Comparison of ENCODE assay signal across 8 mouse cellular contexts in genomic region chr8:110845821-110846404, GRCm38 (mm10). TPM values are rescaled to one million over a fixed set of nuclear protein-coding genes. Genes with fewer than 3 reads are reported as not detected.
DNase-seq lines count a peak whose midpoint lies in the region; ATAC-seq and TF ChIP-seq lines count a peak whose summit lies in the region.

No protein-coding gene starts in this region.

- no peak for TF ChIP-seq CTCF in MEL (IDR thresholded peaks at IDR 0.05 in 2 of 3, conservative IDR thresholded peaks at IDR 0.05 in 1 of 3; ENCODE audit: control insufficient read depth in 1 of 3, insufficient read depth in 1 of 3, low read depth in 2 of 3, low read length in 3 of 3, poor library complexity in 1 of 3, severe bottlenecking in 1 of 3)

- ATAC-seq in kidney, embryonic 15.5 days (replicated peaks; ENCODE audit: low FRiP score): no peak
- no peak for ATAC-seq in forebrain, embryonic 14.5 days
- ATAC-seq in liver, embryonic 11.5 days (replicated peaks; ENCODE audit: low FRiP score): no peak
- no peak for ATAC-seq in stomach, embryonic 16.5 days (ENCODE audit: insufficient read depth, low FRiP score)

- H3K79me2 ChIP-seq in MEL (ENCODE audit: control insufficient read depth, insufficient read depth, low read length, poor library complexity): peaks cover 65% of the 10 kb centered on the region

- peak overlapping the region; percentile 88 for H3K4me3 ChIP-seq in kidney, embryonic 15.5 days (replicated peaks)
- peak overlapping the region; percentile 77 to 100 for H3K4me3 ChIP-seq in MEL (ENCODE audit: control insufficient read depth in 1 of 2, insufficient read depth in 1 of 2, low read depth in 2 of 2, low read length in 2 of 2)
- H3K4me3 ChIP-seq in forebrain, embryonic 14.5 days (ENCODE audit: low read depth, low read length): peak overlapping the region; percentile 93
- peak overlapping the region; percentile 78 for H3K4me3 ChIP-seq in liver, embryonic 11.5 days (ENCODE audit: low read depth, low read length)
- H3K4me3 ChIP-seq in stomach, embryonic 16.5 days (replicated peaks; ENCODE audit: low read length): peak overlapping the region; percentile 88

- no peak for DNase-seq in kidney, postnatal 25 days
- DNase-seq in MEL (ENCODE audit: low read depth, low spot score): peak; percentile 60
- DNase-seq in forebrain, embryonic 14.5 days (ENCODE audit: low spot score): no peak
- DNase-seq in liver, embryonic 11.5 days (ENCODE audit: low spot score): peak; percentile 36
- no peak for DNase-seq in cerebellum, postnatal 14 days
- DNase-seq in layer of hippocampus, adult 18-20 months (ENCODE audit: low spot score in 2 of 2): no peak

- peaks cover 52% of the 10 kb centered on the region for H3K36me3 ChIP-seq in kidney, embryonic 15.5 days
- H3K36me3 ChIP-seq in MEL (ENCODE audit: control insufficient read depth in 1 of 2, insufficient read depth in 2 of 2, low read length in 2 of 2): peaks cover 33 to 37% of the 10 kb centered on the region in 2 experiments
- H3K36me3 ChIP-seq in forebrain, embryonic 14.5 days (ENCODE audit: control insufficient read depth, insufficient read depth, low read length): peaks cover 47% of the 10 kb centered on the region
- H3K36me3 ChIP-seq in liver, embryonic 11.5 days (ENCODE audit: control insufficient read depth, insufficient read depth, low read length): peaks cover 38% of the 10 kb centered on the region
- peaks cover 14% of the 10 kb centered on the region; the same call in 1 of the 2 replicates for H3K36me3 ChIP-seq in stomach, embryonic 16.5 days (ENCODE audit: control insufficient read depth, insufficient read depth, low read length)

- no peak for TF ChIP-seq RAD21 in MEL (IDR thresholded peaks at IDR 0.05; ENCODE audit: low read depth, low read length)

- H3K4me1 ChIP-seq in kidney, embryonic 15.5 days: peaks cover 31% of the 10 kb centered on the region
- peaks cover 0 to 21% of the 10 kb centered on the region in 2 experiments; a peak in 2 of 4 replicates for H3K4me1 ChIP-seq in MEL (ENCODE audit: control insufficient read depth in 1 of 2, insufficient read depth in 2 of 2, low read length in 2 of 2)
- H3K4me1 ChIP-seq in forebrain, embryonic 14.5 days (ENCODE audit: control insufficient read depth, insufficient read depth, low read length): peaks cover 7% of the 10 kb centered on the region; the same call in 1 of the 2 replicates
- peaks cover 16% of the 10 kb centered on the region for H3K4me1 ChIP-seq in liver, embryonic 11.5 days (replicated peaks; ENCODE audit: control insufficient read depth, insufficient read depth, low read length)
- peaks cover 22% of the 10 kb centered on the region for H3K4me1 ChIP-seq in stomach, embryonic 16.5 days (ENCODE audit: control insufficient read depth, insufficient read depth, low read length)

- WGBS in kidney, embryonic 15.5 days: 3% methylated on average over 17 of the region's 17 CpGs
- 12% methylated on average over 17 of the region's 17 CpGs for WGBS in forebrain, embryonic 14.5 days
- WGBS in liver, embryonic 11.5 days: 5% methylated on average over 17 of the region's 17 CpGs
- WGBS in stomach, embryonic 16.5 days: 4% methylated on average over 17 of the region's 17 CpGs

- no peaks in the 10 kb centered on the region for H3K9me3 ChIP-seq in kidney, embryonic 15.5 days (replicated peaks)
- H3K9me3 ChIP-seq in MEL (replicated peaks; ENCODE audit: insufficient read depth, low read length): no peaks in the 10 kb centered on the region
- H3K9me3 ChIP-seq in forebrain, embryonic 14.5 days (replicated peaks; ENCODE audit: control insufficient read depth, low read length): no peaks in the 10 kb centered on the region
- no peaks in the 10 kb centered on the region for H3K9me3 ChIP-seq in liver, embryonic 11.5 days (ENCODE audit: control insufficient read depth, low read length)
- no peaks in the 10 kb centered on the region for H3K9me3 ChIP-seq in stomach, embryonic 16.5 days (replicated peaks; ENCODE audit: control insufficient read depth, low read length)

- peak overlapping the region; percentile 71 for H3K4me2 ChIP-seq in kidney, embryonic 15.5 days
- H3K4me2 ChIP-seq in forebrain, embryonic 14.5 days (ENCODE audit: low read length): peak overlapping the region; percentile 72
- peak overlapping the region; percentile 93 for H3K4me2 ChIP-seq in liver, embryonic 11.5 days
- peak overlapping the region; percentile 89 for H3K4me2 ChIP-seq in stomach, embryonic 16.5 days (ENCODE audit: low read depth, low read length)

- TF ChIP-seq EP300 in MEL (IDR thresholded peaks at IDR 0.05; ENCODE audit: low read depth in 1 of 2, low read length in 2 of 2): no peak

- H3K27me3 ChIP-seq in kidney, embryonic 15.5 days: no peaks in the 10 kb centered on the region
- H3K27me3 ChIP-seq in MEL (ENCODE audit: control insufficient read depth in 1 of 2, insufficient read depth in 2 of 2, low read length in 2 of 2): no peaks in the 10 kb centered on the region
- H3K27me3 ChIP-seq in forebrain, embryonic 14.5 days (replicated peaks; ENCODE audit: control insufficient read depth, insufficient read depth, low read length): no peaks in the 10 kb centered on the region
- no peaks in the 10 kb centered on the region for H3K27me3 ChIP-seq in liver, embryonic 11.5 days (replicated peaks; ENCODE audit: control insufficient read depth, insufficient read depth, low read length)
- no peaks in the 10 kb centered on the region for H3K27me3 ChIP-seq in stomach, embryonic 16.5 days (ENCODE audit: control insufficient read depth, insufficient read depth, low read length)

- peak overlapping the region; percentile 94 for H3K27ac ChIP-seq in kidney, embryonic 15.5 days
- peak overlapping the region; percentile 96 for H3K27ac ChIP-seq in MEL (ENCODE audit: control insufficient read depth, low read depth, low read length)
- H3K27ac ChIP-seq in forebrain, embryonic 14.5 days (ENCODE audit: low read depth, low read length): peak overlapping the region; percentile 88; the same call in 1 of the 2 replicates
- H3K27ac ChIP-seq in liver, embryonic 11.5 days (ENCODE audit: low read depth, low read length): peak overlapping the region; percentile 54
- H3K27ac ChIP-seq in stomach, embryonic 16.5 days (ENCODE audit: low read length): peak overlapping the region; percentile 83

- TF ChIP-seq POLR2A in MEL (IDR thresholded peaks at IDR 0.05; ENCODE audit: control insufficient read depth in 1 of 2, insufficient read depth in 1 of 2, low read depth in 1 of 2, low read length in 2 of 2, poor library complexity in 1 of 2): no peak

- peak overlapping the region; percentile 90 for H3K9ac ChIP-seq in kidney, embryonic 15.5 days
- peak overlapping the region; percentile 99 for H3K9ac ChIP-seq in MEL (ENCODE audit: control insufficient read depth, low read depth, low read length, poor library complexity, severe bottlenecking)
- H3K9ac ChIP-seq in forebrain, embryonic 14.5 days (ENCODE audit: low read length): peak overlapping the region; percentile 95
- peak overlapping the region; percentile 97 for H3K9ac ChIP-seq in liver, embryonic 11.5 days (ENCODE audit: low read depth, low read length)
- peak overlapping the region; percentile 95 for H3K9ac ChIP-seq in stomach, embryonic 16.5 days (ENCODE audit: low read length)

TF ChIP-seq in MEL, 35 proteins besides CTCF, POLR2A, EP300 and RAD21 (continues in another document):
- no peak for TF ChIP-seq ZMIZ1 (IDR thresholded peaks at IDR 0.05; ENCODE audit: low read depth, low read length)

RNA-seq across cellular contexts. Expression of gene Cog4, which starts 0.5 kb away (rescaled TPM):
- polyA plus RNA-seq in kidney, embryonic 15.5 days (2015; fragmentation: Nextera tagmentation; extraction: Ambion mirVana): 77.1 and 77.3 TPM in 2 replicates
- 31.7 and 32.1 TPM in 2 replicates for total RNA-seq in MEL (2012; rRNA removed)
- 10 to 100 TPM in 1 of 2 experiments, not detected in 1; 35.3 TPM for polyA plus RNA-seq in MEL (2012; ENCODE audit: insufficient read depth in 1 of 2, insufficient read length in 2 of 2, low read depth in 1 of 2, low replicate concordance in 2 of 2, missing spikeins in 1 of 2)
- 56.1 and 61.5 TPM in 2 replicates for polyA plus RNA-seq in forebrain, embryonic 14.5 days (2014; fragmentation: Nextera tagmentation; extraction: Ambion mirVana)
- polyA plus RNA-seq in liver, embryonic 11.5 days (2014; fragmentation: Nextera tagmentation; extraction: Ambion mirVana): 51.4 and 57.3 TPM in 2 replicates
- 70.3 and 71.5 TPM in 2 replicates for polyA plus RNA-seq in stomach, embryonic 16.5 days (2015; fragmentation: Nextera tagmentation; extraction: Ambion mirVana)
- 10 to 100 TPM; 60.9 to 61.3 TPM for total RNA-seq in layer of hippocampus, adult 18-20 months (2021)

RNA-seq across cellular contexts. Expression of gene Sf3b3, which starts 0.7 kb away (rescaled TPM):
- 161 and 167 TPM in 2 replicates for polyA plus RNA-seq in kidney, embryonic 15.5 days (2015; fragmentation: Nextera tagmentation; extraction: Ambion mirVana)
- 150 and 170 TPM in 2 replicates for total RNA-seq in MEL (2012; rRNA removed)
- polyA plus RNA-seq in MEL (2012; ENCODE audit: insufficient read depth in 1 of 2, insufficient read length in 2 of 2, low read depth in 1 of 2, low replicate concordance in 2 of 2, missing spikeins in 1 of 2): 100 to 1,000 TPM; 167 to 224 TPM
- polyA plus RNA-seq in forebrain, embryonic 14.5 days (2014; fragmentation: Nextera tagmentation; extraction: Ambion mirVana): 98.5 and 111 TPM in 2 replicates
- 187 and 214 TPM in 2 replicates for polyA plus RNA-seq in liver, embryonic 11.5 days (2014; fragmentation: Nextera tagmentation; extraction: Ambion mirVana)
- 128 and 131 TPM in 2 replicates for polyA plus RNA-seq in stomach, embryonic 16.5 days (2015; fragmentation: Nextera tagmentation; extraction: Ambion mirVana)
- 10 to 100 TPM; 69.7 to 71.3 TPM for total RNA-seq in layer of hippocampus, adult 18-20 months (2021)

RNA-seq across cellular contexts. Expression of gene Il34, which starts 40.2 kb away (rescaled TPM):
- 1.8 and 2.0 TPM in 2 replicates for polyA plus RNA-seq in kidney, embryonic 15.5 days (2015; fragmentation: Nextera tagmentation; extraction: Ambion mirVana)
- total RNA-seq in MEL (2012; rRNA removed): 0.12 and 0.26 TPM in 2 replicates
- polyA plus RNA-seq in MEL (2012; ENCODE audit: insufficient read depth in 1 of 2, insufficient read length in 2 of 2, low read depth in 1 of 2, low replicate concordance in 2 of 2, missing spikeins in 1 of 2): under 1 TPM in 1 of 2 experiments, not detected in 1; 0.18 TPM
- polyA plus RNA-seq in forebrain, embryonic 14.5 days (2014; fragmentation: Nextera tagmentation; extraction: Ambion mirVana): 2.2 and 4.2 TPM in 2 replicates
- 0.18 and 0.36 TPM in 2 replicates for polyA plus RNA-seq in liver, embryonic 11.5 days (2014; fragmentation: Nextera tagmentation; extraction: Ambion mirVana)
- 2.9 and 5.0 TPM in 2 replicates for polyA plus RNA-seq in stomach, embryonic 16.5 days (2015; fragmentation: Nextera tagmentation; extraction: Ambion mirVana)
- total RNA-seq in layer of hippocampus, adult 18-20 months (2021): 10 to 100 TPM; 71.0 to 72.6 TPM

RNA-seq across cellular contexts. Expression of gene Fuk, which starts 56.4 kb away (rescaled TPM):
- polyA plus RNA-seq in kidney, embryonic 15.5 days (2015; fragmentation: Nextera tagmentation; extraction: Ambion mirVana): 12.0 and 13.3 TPM in 2 replicates
- total RNA-seq in MEL (2012; rRNA removed): 8.3 and 9.1 TPM in 2 replicates
- 10 to 100 TPM in 1 of 2 experiments, not detected in 1; 10.6 TPM for polyA plus RNA-seq in MEL (2012; ENCODE audit: insufficient read depth in 1 of 2, insufficient read length in 2 of 2, low read depth in 1 of 2, low replicate concordance in 2 of 2, missing spikeins in 1 of 2)
- 5.5 and 5.7 TPM in 2 replicates for polyA plus RNA-seq in forebrain, embryonic 14.5 days (2014; fragmentation: Nextera tagmentation; extraction: Ambion mirVana)
- 6.8 and 9.0 TPM in 2 replicates for polyA plus RNA-seq in liver, embryonic 11.5 days (2014; fragmentation: Nextera tagmentation; extraction: Ambion mirVana)
- polyA plus RNA-seq in stomach, embryonic 16.5 days (2015; fragmentation: Nextera tagmentation; extraction: Ambion mirVana): 12.2 and 13.3 TPM in 2 replicates
- total RNA-seq in layer of hippocampus, adult 18-20 months (2021): 10 to 100 TPM; 22.3 to 22.4 TPM

Comparison
In these comparisons a context has a peak if more than half of its experiments do, and no peak if none do; other contexts are left out.
1. DNase-seq: peak in MEL (single experiment) and liver, embryonic 11.5 days (single experiment); none in kidney, postnatal 25 days (0 of 2), forebrain, embryonic 14.5 days (single experiment), cerebellum, postnatal 14 days (0 of 2) and layer of hippocampus, adult 18-20 months (0 of 2).
2. Peak in every context shown above with its lines, with median percentiles within 50 percentile points of each other: H3K27ac ChIP-seq, H3K4me2 ChIP-seq, H3K4me3 ChIP-seq and H3K9ac ChIP-seq.